Mouse (Mus musculus) heart, adult 8-10 months (tissue): ENCODE measurements around the gene Lrrc8a. TPM values are rescaled to one million over a fixed set of nuclear protein-coding genes. Genes with fewer than 3 reads are reported as not detected.

Experiments used
- DNase-seq: peaks from one replicate; pipeline ENCODE4 v3.0.0; 2022; ENCODE audit warnings: low spot score
- total RNA-seq, 4 experiments: library from RNA; stranded (reverse); gene quantifications; 2 replicates each; pipeline ENCODE4 v1.2.4; 2022

The Lrrc8a gene
- total RNA-seq, 4 experiments from 2014 or later: 50.2 to 66.4 (median 61.0) TPM

DNA sequence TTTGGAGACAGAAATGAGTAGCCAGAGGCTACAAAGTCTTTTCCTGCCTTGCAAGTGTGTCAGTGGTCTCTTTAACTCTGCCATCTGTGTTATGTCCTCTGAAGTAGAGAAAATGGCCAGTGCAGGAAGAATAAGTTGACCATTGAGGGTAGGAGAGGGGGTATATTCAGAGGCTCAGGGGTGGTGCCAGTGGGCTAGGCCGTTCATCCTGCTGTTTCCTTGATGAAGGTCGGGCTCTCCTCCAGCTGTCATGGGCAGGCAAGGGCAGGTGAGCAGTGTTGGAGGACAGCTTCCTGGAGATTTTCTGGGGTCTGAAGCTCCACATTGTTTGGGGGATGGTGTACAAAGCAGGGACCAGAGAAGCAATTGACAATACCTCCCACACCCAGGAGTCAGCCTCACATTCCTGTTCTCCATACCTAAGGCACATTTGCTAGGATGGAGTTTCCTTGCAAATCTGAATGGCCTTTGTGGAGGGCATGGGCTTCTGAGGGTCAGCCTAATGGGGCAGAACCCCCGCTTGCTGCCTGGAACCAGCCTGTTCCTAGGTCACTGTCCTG is 1.5 kb downstream of the Lrrc8a start:
- peak; percentile 45 for DNase-seq

DNA sequence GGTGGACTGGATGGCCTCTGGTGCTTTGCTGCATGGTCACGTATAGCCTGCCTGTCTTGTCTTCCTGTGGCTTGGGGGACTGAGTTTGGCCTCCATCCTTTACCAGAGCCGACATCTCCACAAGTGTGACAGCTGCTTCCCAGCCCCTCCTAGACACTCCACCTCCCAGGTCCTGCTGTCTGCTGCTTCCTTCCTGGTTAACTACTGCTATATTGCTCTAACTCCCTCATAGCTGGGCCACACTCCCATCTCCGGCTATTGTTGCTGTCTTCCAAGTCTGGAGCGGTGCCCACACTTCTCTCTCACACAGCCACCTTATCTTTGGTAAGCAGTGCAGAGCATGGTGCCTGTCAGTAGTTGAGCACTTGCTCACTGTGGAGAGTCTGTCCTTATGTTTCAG is 2.3 kb downstream of the Lrrc8a start:
- peak; percentile 83 for DNase-seq

DNA sequence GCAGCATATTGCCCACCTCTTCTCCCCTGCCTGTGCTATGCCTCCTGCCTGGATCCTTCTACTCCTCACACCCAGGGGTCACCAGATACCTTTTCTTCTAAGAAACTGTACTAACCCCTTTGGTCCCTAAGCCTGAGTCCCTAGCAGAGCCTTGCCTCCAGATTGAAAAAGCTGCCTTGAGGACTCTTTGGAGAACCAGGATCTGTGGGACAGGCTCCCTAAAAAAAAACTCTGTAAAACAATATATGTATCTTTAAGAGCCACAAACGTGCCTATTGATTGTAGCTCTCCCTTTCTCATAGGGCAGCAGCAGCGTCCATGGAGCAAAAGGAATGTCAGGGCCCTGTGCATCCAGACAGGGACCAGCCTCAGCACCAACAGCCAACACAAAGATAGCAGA is 2.8 kb downstream of the Lrrc8a start, which contains the start of gene Gm28035:
TSS of gene Gm28035 (plus strand) at position 301 of the 400 bp plus-strand sequence.
- DNase-seq: no peak

DNA sequence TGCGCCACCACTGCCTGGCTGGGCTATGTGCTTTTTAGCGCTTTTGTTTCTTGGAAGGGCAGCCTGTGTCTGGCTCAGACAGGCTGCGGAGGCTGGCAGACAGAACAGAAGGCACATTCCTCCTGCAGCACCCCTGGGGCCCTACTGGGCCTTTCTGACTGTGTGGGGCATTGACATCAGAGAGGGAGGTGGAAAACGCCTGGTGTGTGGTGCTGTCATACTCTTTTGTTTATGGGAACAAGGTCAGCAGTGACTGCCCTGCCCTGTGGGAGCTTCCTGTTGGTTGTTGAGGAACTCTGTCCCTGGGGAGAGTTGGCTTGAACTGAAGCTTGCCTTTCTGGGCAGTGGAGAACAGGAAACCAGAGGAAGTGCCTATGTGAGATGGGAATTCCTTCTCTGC is 5.0 kb downstream of the Lrrc8a start:
- peak; percentile 93 for DNase-seq

DNA sequence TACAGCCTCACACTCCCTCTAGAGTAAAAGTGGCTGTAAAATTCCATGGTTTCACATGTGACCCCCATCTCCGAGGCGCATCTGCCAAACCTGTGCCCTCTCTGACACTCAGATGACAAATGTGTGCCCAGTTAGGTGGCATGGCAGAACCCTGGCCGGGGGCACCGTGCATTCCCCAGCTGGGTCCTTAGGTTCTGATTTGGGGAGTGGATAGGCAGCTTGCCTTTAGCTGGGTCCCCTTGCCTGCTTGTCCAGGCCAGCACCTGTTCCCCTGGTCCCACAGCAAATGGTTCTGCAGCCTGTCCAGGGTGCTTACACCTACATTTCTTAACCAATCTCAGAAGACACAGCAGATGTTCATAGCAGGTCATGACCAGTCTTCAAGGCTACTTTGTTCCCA is 5.9 kb downstream of the Lrrc8a start:
- no peak for DNase-seq

DNA sequence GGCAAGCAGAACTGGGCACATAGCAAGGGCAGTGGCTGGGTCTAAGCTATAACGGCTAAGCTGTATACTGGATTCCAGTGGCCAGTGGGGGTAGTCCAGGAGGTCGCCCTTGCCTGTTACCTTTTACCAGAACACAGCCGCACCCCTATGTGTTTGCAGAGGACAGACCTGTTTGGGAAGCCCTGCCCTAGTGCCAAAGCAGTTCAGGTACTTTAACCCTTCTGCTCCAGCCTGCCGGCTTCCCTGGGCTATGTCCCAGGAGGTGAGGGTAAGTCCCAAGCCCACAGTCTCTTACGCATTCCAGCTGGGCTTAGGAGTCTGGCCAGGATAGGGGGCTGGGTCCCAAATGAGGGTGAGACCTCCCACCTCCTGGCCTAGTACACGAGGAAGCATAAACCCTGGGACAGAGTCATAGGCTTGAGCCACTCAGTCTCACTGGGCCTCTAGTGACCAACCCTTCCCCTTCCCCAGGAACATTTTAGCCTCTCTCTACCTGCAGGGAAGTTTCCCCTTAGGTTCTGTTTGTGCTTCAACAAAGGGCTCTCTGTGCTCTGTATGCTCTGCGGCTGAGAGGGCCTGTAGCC is 7.2 kb downstream of the Lrrc8a start:
- no peak for DNase-seq

DNA sequence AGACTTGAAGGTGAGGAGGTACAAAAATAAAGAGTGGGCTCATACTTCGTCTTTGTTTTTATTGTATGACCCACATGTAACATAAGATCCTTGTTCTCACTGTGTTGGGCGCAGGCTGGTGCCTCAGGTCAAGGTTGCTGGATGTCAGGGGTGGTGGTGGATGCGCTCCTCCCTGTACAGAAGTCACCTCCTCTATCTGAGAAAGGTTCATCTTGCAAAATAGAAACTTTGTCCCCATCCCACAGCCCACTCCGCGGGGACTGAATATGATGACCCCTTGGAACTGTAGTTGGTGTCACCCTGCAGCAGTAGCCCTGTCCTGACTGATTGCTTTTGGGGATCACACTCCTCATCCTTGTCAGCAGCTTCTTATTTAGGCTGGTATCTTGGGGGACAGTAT is 9.5 kb downstream of the Lrrc8a start:
- no peak for DNase-seq

DNA sequence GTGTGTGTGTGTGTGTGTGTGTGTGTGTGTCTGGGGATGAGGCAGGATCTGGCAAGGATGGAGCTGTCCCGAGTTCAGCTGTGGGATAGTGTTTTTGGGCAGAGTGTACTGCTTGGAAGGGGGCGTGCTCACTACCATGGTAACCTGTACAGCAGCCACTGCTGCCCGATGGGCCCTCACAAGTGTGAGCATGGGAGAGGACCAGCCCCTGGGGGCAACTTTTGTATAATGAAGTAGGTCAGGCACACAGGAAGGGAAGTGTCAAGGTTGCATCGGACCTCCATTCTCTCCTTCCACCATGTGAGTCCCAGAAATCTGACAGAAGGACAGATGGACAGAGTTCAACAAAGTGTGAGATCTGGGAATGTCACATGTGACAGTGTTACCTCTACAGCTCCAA is 10.2 kb downstream of the Lrrc8a start:
- no peak for DNase-seq

DNA sequence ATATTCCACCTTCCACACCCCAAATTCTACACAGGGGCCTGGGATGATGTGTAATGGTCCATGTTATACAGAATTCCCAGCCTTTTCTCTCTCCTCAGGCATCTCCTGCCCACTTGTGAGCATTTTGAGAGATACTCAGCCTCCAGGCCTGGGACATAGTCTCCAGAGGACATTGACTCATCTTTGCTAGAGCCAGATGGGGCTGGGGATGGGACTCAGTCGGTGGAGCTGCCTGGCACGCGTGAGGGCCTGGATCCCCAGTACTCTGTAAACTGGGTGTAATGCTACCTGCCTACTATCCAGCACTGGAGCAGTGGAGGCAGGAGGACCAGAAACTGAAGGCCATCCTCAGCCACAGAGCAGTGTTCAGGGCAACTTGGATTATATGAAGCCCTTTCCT is 11.7 kb downstream of the Lrrc8a start:
- no peak for DNase-seq

DNA sequence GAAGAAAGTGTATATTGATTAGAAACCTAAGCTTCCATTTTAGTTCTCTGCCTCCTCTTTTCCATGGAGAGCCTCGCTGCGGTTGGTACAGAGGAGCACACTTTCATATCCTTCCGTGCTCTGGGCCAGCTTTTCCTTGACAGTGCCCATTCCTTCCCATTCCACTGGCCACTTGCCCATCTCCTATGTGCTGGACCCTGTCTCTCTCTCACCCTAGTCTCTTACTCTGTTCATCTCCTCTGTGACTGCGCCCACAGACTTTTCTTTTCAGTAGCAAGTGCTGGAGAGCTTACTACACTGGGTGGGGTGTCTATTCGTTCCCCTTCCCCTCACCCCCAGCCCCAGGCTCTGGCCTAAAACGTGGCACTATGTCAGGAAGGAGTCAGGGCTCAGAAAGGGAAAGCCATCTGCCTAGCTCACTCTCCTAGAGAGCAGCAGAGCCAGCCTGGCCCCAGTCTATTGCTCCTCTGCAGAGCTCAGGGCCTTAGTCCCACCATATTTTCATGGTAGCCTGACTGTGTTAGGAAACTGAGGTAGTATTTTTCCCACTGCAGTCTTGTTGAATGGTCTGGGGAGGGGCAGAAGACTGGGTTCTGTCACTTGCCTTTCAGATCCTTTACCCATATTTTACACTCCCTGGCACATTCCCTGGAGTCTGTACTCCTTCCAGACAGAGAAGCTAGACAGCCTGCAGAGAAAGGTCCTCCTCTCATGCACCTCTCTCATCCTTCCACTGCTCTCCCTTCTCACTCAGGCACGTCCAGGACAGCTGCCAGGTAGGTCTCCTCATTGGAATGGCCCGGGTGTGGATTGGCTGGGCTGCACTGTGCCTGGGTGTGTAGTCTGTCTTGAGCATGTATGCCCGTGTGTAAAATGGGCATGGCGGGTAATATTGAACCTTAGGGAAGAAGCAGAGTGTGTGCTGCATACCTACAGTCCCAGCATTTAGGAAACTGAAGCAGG is 12.9 kb downstream of the Lrrc8a start:
- DNase-seq: peak; percentile 21

DNA sequence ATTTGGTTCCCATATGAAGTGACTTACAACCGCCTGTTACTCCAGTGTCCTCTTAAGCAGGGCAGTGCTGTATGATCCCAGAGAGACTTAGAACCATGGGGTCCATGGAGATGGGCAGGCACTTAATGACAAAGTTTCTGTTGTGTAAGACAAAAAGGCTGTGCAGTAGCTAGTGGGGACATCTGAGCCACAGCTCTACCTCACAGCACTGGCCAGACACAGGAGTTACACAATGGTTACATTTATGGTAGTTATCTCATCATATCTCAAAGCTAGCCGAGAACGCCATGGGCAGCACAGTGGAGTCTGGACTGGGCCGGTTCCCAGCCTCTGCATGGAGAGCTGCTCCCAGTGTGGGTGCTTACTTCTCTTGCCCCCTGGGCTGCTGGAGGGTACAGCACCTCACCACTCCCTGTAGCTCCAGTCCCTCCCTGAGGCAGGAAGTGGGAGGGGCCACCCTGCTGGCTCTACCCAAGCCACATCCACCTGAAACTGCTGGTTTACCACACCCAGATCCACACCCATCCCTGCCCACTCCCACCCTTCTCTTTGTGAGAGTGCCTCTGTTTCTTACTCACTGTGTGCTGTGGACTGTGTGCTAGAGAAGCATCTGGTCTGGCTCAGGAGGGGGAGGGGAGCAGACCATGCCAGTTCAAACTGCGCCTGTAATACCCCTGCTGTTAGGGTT is 14.0 kb downstream of the Lrrc8a start:
- peak; percentile 44 for DNase-seq

DNA sequence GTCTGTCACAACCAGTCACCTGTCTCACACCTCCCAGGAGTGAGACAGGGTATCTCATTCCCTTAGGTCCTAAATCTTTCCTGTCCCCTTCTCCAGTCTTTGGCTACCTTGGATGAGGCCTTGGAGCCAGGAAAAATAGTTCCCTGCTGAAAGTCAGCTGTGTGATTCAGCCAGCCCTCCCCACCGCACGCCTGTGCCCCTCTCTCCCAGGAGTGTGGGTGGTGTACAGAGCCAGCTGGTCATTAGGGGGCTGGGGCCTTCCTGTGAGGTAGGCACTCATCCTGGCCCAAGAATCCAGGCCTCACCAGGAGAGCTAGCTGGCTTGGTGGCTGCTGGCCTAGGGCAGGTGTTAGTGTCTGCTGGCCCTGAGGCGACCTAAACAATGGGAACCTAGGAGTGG is 15.0 kb downstream of the Lrrc8a start:
- no peak for DNase-seq

DNA sequence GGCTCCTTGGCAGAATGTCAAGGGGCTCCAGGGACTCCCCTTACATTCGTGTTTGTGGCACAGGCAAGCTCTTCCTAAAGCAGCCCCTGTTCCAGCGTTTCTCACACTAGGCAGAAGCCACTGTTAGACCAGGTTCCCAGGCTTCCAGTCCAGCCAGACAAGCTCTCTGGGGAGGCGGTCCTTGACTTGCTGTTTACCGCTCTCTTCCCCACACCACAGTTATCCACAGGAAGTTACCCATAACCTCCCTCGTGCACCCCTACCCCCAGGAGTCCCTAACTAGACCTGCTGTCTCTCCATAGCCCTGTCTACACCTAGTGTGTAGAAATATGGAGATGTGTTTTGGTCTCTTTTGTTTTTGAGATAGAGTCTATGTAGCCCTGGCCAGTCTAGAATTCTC is 16.3 kb downstream of the Lrrc8a start:
- peak; percentile 33 for DNase-seq

DNA sequence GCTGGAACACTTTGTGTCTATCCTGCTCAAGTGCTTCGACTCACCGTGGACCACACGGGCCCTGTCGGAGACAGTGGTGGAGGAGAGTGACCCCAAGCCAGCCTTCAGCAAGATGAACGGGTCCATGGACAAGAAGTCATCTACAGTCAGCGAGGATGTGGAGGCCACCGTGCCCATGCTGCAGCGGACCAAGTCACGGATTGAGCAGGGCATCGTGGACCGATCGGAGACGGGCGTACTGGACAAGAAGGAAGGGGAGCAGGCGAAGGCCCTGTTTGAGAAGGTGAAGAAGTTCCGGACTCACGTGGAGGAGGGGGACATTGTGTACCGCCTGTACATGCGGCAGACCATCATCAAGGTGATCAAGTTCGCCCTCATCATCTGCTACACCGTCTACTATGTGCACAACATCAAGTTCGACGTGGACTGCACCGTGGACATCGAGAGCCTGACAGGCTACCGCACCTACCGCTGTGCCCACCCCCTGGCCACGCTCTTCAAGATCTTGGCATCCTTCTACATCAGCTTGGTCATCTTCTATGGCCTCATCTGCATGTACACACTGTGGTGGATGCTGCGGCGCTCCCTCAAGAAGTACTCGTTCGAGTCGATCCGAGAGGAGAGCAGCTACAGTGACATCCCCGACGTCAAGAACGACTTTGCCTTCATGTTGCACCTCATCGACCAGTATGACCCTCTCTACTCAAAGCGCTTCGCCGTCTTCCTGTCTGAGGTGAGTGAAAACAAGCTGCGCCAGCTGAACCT is 18.3 kb downstream of the Lrrc8a start:
- no peak for DNase-seq

DNA sequence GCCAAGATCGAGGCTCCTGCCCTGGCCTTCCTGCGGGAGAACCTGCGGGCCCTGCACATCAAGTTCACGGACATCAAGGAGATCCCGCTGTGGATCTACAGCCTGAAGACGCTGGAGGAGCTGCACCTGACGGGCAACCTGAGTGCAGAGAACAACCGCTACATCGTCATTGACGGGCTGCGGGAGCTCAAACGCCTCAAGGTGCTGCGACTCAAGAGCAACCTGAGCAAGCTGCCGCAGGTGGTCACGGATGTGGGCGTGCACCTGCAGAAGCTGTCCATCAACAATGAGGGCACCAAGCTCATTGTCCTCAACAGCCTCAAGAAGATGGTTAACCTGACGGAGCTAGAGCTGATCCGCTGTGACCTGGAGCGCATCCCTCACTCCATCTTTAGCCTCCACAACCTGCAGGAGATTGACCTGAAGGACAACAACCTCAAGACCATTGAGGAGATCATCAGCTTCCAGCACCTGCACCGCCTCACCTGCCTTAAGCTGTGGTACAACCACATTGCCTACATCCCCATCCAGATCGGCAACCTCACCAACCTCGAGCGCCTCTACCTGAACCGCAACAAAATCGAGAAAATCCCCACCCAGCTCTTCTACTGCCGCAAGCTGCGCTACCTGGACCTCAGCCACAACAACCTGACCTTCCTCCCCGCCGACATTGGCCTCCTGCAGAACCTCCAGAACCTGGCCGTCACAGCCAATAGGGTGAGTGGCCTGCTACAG is 19.3 kb downstream of the Lrrc8a start:
- DNase-seq: no peak

DNA sequence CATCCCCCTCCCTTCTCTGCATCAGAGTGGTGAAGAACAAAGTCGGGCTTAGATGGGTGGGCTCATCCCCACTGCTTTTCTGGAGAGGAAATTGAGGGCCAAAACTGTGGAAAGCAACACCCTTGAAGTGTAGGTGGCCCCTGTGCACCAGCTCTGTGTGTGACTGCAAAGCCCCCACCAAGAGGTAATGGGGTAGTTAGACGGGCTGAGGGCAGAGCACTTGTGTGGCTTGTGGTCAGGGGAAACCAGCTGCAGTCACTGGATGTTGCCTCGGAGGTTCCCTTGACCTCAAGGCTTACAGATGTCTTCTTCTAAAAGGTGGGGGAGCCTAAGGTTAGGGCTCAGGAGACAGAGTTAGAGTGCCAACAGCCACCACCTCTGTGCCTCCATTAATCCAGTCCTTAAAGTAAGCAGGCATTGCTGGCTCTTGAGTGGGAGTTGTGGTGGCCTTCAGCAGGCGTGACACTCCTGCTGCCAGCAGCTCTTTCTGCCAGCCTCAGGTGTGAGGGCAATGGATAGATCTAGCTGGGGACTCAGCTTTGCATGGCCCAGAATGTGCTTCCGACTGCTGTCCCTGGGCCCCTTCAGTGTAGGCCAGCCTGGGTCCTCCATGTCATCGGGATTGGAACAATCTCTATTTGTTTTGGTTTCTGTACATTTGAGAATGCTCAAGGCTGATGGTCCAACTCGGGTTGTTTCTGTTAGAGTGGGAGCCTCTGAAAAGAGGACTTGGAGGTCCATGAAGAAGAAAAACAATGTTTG is 20.4 kb downstream of the Lrrc8a start:
- DNase-seq: peak; percentile 7

DNA sequence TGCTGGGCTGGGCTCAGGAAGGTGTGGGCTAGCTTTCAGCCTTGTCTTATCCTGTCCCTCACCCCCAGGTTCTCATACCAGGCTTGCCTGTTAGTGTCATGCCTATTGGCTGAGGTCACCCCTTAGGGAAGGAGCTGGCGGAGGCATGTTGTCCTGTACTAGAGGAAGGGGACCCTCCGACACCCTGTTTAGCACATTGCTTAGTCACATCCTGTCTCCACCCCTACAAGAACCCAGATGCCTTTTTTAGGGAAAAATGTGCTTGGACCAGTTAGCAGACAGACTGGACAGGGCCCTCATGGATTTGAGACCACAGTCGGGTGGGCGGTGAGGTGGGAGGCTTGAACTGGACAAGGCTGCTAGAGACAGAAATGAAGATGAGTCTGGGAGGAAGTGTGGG is 21.1 kb downstream of the Lrrc8a start:
- DNase-seq: peak; percentile 92

DNA sequence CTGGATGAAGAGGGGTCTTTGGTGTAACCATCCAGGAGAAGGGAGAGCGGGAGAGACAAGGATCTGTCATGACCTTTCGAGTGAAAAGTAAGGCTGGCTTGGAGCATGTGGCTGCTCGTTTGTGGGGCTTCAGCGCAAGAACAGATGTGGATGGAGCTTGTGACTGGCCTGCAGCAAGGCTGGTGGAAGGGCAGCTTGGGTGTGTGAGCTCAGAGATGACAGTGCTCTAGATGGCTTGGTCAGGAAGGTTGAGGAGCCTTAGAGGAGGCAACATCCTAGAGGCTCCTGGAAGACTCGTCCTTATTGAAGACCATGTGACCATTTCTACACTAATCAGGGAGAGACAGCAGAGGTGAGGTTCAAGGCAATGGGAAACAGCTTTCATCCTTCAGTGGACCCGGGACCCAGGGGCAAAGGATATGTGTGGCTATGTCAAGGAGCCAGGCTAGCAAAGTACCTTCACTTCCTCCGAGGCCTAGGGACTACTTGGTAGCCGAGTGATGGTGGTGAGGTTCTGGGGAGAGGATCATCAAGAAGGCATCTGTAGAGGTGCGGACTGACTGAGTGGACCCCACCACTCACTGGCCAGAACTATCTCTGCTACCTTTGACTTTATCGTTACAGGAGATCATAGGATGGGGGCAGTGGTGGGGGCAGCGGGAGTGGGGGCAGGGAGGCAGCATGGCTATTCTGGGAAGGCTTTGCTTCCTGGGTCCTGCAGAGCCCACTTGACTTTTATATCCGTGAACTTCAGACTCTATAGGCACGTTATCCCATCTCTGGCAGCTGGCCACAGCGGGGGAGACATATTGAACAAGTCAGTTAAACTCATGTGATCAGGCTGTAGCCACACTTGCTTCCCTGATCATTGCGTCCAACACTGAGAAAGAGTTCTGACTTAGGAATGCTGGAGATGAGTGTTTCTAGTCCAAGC is 21.9 kb downstream of the Lrrc8a start:
- peak; percentile 16 for DNase-seq
